Mouse (Mus musculus) urinary bladder, postnatal 14 days (tissue): ENCODE data around the gene Nf2.

Experiments used
- DNase-seq: peaks from one replicate; pipeline ENCODE4 v3.0.0; 2021; ENCODE audit warnings: low spot score

Gene Nf2

GRCm38 (mm10) chr11:4793006-4793405, 56.3 kb downstream of the Nf2 start:
- DNase-seq = no peak

GRCm38 (mm10) chr11:4791549-4791948, 57.8 kb downstream of the Nf2 start:
- no peak for DNase-seq

- no peak for DNase-seq
These were observed 59.6 kb downstream of the Nf2 start for GRCm38 (mm10) chr11:4789691-4790090.

- no peak for DNase-seq
These were observed 64.7 kb downstream of the Nf2 start for GRCm38 (mm10) chr11:4784629-4785142.

- DNase-seq = no peak
These were observed 66.2 kb downstream of the Nf2 start for GRCm38 (mm10) chr11:4783116-4783515.

GRCm38 (mm10) chr11:4780927-4781326, 68.4 kb downstream of the Nf2 start:
- no peak for DNase-seq

- peak; percentile 77 for DNase-seq
These were observed 76.4 kb downstream of the Nf2 start for GRCm38 (mm10) chr11:4772925-4773324.

GRCm38 (mm10) chr11:4771756-4772155, 77.6 kb downstream of the Nf2 start:
- DNase-seq = no peak

- no peak for DNase-seq
These were observed 79.5 kb downstream of the Nf2 start for GRCm38 (mm10) chr11:4769881-4770280.

- no peak for DNase-seq
These were observed 80.0 kb downstream of the Nf2 start for GRCm38 (mm10) chr11:4769293-4769692.

- no peak for DNase-seq
These were observed 80.9 kb downstream of the Nf2 start for GRCm38 (mm10) chr11:4768399-4768798.

GRCm38 (mm10) chr11:4764476-4764875, 84.9 kb downstream of the Nf2 start:
- DNase-seq = no peak

GRCm38 (mm10) chr11:4763631-4764030, 85.7 kb downstream of the Nf2 start:
- DNase-seq = no peak

GRCm38 (mm10) chr11:4762511-4762910, 86.8 kb downstream of the Nf2 start:
- no peak for DNase-seq

GRCm38 (mm10) chr11:4761991-4762390, 87.3 kb downstream of the Nf2 start:
- DNase-seq = no peak

- DNase-seq = no peak
These were observed 88.9 kb downstream of the Nf2 start for GRCm38 (mm10) chr11:4760438-4760837.

GRCm38 (mm10) chr11:4757789-4758158, 91.6 kb downstream of the Nf2 start:
- DNase-seq = no peak

GRCm38 (mm10) chr11:4756984-4757788, 92.2 kb downstream of the Nf2 start:
- DNase-seq = no peak

- no peak for DNase-seq
These were observed 92.9 kb downstream of the Nf2 start for GRCm38 (mm10) chr11:4756460-4756859.

GRCm38 (mm10) chr11:4754867-4755266, 94.5 kb downstream of the Nf2 start:
- DNase-seq = no peak

GRCm38 (mm10) chr11:4754036-4754435, 95.3 kb downstream of the Nf2 start:
- no peak for DNase-seq

- DNase-seq = no peak
These were observed 96.5 kb downstream of the Nf2 start for GRCm38 (mm10) chr11:4752836-4753235.

GRCm38 (mm10) chr11:4750263-4750662, 99.1 kb downstream of the Nf2 start:
- peak; percentile 79 for DNase-seq

GRCm38 (mm10) chr11:4747285-4747684, 102.1 kb downstream of the Nf2 start:
- no peak for DNase-seq
